Mouse (Mus musculus) heart, postnatal 14 days (tissue): ENCODE data around the gene Ksr1. TPM values are rescaled to one million over a fixed set of nuclear protein-coding genes. Genes with fewer than 3 reads are reported as not detected.
"Not testable (repeated sequence)": the region's sequence is repeated elsewhere in the genome, so short reads cannot be mapped to it uniquely, and the experiment has no call there.

Experiments used
- DNase-seq, 2 experiments: peaks; one replicate each; pipeline ENCODE4 v3.0.0; 2021 to 2022
- intact Hi-C: fragments of 180-260 bp; cut with DNase I; formaldehyde crosslinking; loops from one replicate; pipeline ENCODE4 v1.15.1; 2025
- total RNA-seq, 2 experiments: library from RNA; stranded (reverse); gene quantifications; 2 replicates each; pipeline ENCODE4 v1.2.3; 2021

Ksr1 gene
- total RNA-seq, 2 experiments from 2014 or later = 10.2 to 10.7 TPM

DNA sequence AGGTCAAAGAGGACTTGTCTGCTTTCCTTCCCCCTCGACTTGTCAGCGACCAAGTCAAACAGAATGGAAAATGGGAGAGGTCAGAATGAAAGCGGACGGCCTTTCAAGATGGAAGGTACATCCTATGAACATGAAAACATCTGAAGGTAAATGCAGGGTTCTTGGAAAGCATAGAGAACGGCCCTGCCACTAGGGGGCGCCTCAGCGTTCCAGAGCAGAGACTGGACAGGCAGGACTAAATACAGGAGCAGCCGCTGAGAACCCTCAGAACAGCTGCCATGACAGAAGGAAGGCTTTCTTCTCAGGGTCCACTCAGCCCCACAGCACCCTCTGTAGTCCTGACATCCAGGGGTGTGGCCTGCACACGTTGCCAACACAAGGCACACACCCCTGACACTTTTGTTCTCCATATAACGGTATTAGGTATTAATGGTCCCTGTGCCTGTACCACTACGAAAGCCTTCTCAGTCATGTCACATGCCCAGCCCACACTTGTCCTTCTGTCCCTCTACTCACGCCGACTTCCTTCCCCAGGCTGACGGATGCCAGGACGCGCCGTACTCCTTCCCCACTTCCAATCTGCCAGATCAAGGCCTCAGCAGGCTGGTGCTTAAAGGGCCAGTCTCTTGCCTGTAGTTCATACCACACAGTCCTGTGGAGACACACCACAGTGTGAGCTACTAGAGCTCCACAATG is 126.2 kb downstream of the Ksr1 start:
- intact Hi-C loops = loop anchor here (10.0 kb wide), 1 partner anchor 375 kb away; no protein-coding TSS in a partner anchor
- peak; percentile 59 to 66 for DNase-seq

DNA sequence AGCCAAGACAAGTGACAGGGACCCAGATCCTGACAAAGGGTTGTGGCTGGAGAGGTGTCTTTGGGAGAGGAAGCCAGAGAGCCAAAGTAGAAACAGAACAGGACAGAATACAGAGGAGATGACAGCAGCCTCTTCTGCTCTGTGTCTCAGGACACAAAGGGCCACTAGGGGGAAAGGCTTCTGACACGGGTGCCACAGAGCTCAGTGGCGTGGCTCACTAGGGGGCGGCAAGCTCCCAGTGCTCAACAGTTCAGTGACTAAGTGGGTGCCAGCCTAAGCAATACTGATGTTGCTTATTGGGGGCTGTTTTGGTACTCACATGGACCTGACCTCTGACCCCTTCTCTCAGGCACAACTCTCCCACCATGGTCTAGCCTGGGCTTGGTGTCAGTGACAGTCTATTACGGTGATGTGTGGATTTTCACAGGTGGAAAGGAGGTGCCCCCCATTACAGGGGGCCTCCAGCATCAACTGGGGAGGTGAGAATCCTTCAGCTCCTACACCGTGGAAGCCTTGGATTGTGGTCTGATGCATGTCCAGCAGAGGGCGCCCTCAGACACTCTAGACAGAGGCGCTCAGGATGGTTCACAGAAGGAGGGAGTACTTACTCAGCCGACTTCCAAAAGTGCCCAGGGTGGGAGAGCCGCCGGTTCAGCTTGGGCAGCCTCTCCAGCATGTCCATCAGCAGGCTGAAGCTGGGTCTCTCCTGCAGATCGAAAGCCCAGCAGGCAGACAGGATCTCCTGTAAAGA is 127.1 kb downstream of the Ksr1 start:
- intact Hi-C loops = no loop called here
- peak; percentile 82 to 88 for DNase-seq

DNA sequence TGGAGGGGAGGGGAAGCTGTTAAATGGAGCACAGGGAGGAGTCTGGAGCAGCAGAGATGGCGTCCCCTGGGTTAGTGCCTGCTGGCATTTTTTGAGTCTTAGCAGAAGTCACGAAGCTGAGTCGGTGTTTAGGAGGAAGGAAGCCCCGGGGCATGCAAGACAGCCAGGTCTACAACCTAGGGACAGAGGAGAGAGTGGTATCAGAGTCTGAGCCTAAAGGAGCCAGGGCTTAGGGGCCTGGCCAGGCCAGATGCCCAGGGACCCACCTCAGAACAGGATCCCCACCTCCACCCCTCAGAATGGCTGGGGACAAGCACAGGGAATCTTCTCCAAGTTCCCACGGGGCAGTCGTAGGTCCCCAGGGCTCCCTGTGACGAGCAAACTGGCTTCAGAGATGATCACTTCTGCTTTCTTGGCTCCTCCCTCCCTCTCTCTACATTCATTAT is 129.0 kb downstream of the Ksr1 start:
- intact Hi-C loops = no loop called here

DNA sequence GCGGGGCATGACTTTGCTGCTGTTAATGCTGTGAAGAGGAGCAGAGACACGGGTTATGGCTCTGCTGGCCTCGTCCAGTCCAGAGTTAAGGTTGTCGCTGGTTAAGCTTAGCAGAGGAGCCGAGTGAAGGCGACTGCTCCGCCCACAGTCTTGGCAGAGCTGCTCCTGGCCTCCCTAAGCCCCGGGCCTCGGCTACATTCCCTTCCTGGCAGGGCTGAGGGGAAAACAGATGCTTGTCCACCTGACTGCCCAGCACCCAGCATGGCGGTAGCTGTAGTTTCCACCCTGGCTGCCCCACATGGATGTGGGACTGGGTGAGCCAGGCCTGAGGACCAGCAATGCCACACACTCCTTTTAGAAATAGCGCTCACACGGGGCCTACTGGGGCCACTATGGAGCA is 130.0 kb downstream of the Ksr1 start:
- no peak for DNase-seq
- intact Hi-C loops = no loop called here

More for the DNA sequence above, 129.0 kb downstream of the Ksr1 start:
- DNase-seq = no peak

- no peak for DNase-seq
Observed at GRCm38 (mm10) chr11:79015660-79016215, 130.5 kb downstream of the Ksr1 start.

GRCm38 (mm10) chr11:79014602-79015325 is 131.4 kb downstream of the Ksr1 start:
- intact Hi-C loops = loop anchor here (2.0 kb wide), 1 partner anchor 30 kb away; the partner anchor contains the start of gene Lgals9
- DNase-seq = no peak

More at GRCm38 (mm10) chr11:79015660-79016215, 130.5 kb downstream of the Ksr1 start:
- intact Hi-C loops = loop anchor here (2.0 kb wide), 1 partner anchor 31 kb away; the partner anchor contains the start of gene Lgals9

DNA sequence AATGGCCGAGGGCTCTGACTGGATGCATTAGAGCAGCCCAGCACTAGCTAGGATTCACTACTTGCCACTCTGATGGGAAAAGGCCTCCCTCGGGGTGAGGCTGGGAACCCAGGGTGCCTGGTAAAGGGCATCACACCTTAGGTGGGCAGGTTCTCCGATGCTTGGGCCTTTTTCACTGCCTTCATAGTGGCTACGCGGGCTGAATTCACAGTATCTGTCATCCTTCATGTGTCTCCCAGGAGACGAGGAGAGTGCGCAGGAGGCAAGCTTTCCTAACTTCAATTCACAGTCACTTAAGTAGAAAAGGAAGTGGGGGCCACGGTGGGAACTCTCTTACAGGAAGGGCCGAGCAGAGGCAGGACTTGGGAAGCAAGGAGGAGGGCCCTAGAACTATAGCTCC is 132.4 kb downstream of the Ksr1 start:
- DNase-seq = no peak
- intact Hi-C loops = loop anchor here (2.0 kb wide), 2 partner anchors 29 to 47 kb away; partner anchors contain the start of gene Lgals9

DNA sequence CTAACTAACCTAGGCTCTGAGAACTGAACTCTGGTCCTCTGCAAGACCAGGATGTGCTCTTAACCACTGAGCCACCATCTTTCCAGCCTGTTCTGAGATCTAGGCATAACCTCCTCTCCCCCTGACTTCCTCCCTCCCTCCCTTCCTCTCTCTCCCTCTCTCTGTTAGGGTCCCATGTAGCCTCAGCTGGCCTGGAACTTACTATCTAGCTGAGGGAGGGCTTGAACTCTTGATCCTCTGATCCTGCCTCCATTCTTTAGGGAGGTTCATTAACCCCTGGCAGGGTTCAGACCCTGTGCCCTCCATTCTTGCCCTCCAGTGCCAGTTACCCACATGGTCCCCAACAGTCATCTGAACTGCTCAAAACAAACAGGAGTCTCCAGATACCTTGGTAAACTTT is 133.2 kb downstream of the Ksr1 start:
- intact Hi-C loops = loop anchor here (2.0 kb wide), 1 partner anchor 46 kb away; no protein-coding TSS in a partner anchor
- no peak for DNase-seq

DNA sequence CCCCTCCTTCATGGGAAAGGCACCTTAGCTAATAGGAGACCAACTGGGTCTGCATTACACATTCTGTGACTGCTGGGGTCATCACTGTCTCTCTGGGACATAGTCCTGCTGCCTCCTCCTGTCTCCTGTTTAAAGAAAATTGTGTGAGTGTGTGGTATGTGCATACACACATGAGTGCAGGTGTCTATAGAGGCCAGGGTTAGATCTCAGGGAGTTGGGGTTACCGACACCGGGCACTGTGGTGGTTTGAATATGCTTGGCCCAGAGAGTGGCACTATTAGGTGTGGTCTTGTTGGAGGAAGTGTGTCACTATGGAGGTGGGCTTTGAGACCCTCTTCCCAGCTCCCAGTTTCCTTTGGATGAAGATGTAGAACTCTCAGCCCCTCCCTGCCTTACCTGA is 133.7 kb downstream of the Ksr1 start:
- no peak for DNase-seq
- intact Hi-C loops = loop anchor here (2.0 kb wide), 1 partner anchor 46 kb away; no protein-coding TSS in a partner anchor

DNA sequence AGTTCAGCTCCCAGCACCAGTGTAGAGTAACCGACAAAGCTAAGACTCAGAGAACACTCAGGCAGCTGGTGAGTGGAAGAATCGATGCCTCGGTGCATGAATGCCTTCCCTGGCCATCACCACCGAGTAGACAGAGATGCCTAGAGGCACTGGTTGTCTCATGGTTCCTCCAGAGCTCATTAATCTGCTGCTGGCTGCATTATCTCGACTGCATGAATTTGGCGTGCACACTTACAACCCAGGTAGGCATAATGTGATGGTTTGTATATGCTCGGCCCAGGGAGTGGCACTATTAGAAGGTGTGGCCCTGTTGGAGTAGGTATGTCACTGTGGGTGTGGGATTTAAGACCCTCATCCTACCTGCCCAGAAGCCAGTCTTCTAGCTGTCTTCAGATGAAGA is 137.3 kb downstream of the Ksr1 start:
- DNase-seq = no peak
- intact Hi-C loops = no loop called here

DNA sequence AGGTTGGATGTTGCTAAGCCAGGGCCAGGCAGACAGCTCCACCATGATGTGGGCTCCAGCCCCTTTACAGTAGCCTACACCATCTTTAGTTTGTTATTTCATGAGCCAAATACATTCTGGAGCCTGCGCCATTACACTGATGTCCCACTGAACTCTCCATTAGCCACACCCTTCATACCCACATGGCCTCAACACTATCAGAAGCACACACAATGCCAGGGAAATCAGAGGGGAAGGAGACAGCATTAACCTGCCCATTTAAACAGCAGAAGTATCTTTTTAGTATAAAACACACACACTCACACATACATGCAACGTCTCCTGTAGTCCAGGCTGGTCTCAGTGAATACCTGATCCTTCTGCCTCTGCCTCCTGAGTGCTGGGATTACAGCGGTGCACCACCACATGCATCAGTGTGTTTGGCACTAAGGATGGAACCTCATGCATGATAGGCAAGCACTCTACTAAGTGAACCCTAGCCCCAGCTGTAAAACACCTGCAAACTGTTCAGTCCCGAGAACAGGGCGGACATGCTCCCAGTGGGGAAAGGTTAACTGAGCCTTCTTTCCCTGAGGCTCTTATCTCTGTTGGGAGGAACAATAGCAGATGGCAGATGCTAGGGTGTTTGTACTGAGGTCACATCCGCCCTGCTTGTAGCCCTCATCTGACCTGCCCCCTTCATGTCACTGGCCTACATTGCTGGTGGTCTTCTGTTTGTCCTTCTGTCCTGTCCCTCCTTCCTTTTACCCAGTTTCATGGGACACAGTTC is 138.0 kb downstream of the Ksr1 start:
- DNase-seq = no peak
- intact Hi-C loops = no loop called here

DNA sequence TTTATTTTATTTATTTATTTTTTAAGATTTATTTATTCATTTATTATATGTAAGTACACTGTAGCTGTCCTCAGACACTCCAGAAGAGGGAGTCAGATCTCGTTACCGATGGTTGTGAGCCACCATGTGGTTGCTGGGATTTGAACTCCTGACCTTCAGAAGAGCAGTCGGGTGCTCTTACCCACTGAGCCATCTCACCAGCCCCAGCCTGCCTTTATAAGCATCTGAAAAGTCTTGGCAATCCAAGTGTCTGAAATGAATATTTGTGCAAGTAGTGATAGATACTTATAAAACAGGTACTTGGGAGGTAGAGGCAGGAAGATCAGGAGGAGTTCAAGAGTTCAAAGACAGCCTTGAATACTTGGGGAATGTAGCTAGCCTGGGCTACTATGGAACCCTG is 138.9 kb downstream of the Ksr1 start:
- DNase-seq, intact Hi-C loops: not testable (repeated sequence)

- DNase-seq = no peak
- intact Hi-C loops = no loop called here
Observed at GRCm38 (mm10) chr11:79006417-79006816, 139.8 kb downstream of the Ksr1 start.

DNA sequence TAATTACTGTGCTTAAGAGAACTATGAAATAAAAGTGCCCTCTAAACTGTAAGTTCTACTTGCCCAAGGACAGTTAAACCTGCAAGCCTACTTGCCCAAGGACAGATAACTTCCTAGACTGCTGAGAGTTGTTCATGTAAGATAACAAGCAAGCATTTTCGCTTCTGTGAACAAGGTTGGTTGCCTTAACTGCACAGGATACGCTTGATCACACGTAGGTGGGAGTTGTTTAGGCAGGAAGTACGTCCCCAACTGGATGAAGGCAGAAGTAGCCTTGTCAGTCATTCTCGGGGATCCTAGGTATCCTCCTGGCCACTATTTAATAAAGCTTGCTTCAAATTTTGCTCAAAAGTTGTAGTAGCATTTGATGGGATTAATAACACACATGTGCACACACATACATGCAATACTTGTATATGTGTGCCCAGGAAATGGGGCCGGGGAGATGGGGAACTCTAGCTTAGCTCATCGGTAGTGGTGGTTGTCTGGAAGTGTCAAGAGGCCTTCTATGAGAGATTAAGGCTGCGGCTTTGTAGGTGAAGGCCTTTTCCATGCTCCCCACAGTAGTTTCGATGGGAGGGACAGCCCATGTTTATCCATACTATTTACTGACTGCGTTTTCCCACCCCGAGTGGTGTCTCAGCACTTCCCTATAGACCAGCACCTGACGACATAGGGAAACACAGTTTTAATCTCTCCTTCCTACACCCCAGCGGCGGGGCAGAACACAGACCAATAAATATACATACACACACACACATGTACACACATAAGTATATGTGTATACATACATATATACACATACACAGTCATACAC is 140.4 kb downstream of the Ksr1 start:
- no peak for DNase-seq
- intact Hi-C loops = no loop called here

- DNase-seq = no peak
- intact Hi-C loops = no loop called here
Observed at GRCm38 (mm10) chr11:79003769-79004638, 142.2 kb downstream of the Ksr1 start.

DNA sequence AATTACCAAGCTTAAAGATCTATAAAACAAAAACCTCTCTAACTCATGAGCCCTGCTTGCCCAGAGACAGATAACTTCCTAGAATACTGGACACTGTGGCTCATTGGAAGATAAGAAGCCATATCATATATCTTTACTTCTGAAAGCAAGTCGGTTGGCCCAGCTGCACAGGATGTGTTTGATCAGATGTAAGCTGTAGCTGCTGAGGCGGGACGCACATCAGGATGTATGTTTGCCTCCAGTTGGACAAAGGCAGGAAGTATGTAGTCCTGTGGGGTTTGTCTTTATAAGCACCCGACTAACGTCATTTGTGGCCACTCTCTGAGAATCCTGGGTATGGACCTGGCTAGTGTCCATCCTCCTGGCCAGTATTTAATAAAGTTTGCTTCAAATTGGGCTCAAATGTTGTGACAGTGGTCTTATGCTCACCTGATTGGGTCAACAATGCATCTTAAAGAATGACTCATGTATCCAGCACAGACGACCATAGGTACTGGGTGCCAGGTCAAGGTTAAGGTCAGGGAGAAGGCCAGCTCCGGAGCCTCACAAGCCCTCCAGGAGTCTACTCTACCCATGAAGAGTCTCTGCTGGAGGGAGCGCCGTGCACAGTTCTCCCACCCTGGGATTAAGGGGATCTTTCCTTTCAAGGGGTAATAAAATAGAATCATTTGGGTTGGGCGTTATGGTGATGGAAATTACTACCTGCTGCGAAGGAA is 143.0 kb downstream of the Ksr1 start:
- peak in 1 of 2 experiments; percentile 42 for DNase-seq
- intact Hi-C loops = no loop called here

DNA sequence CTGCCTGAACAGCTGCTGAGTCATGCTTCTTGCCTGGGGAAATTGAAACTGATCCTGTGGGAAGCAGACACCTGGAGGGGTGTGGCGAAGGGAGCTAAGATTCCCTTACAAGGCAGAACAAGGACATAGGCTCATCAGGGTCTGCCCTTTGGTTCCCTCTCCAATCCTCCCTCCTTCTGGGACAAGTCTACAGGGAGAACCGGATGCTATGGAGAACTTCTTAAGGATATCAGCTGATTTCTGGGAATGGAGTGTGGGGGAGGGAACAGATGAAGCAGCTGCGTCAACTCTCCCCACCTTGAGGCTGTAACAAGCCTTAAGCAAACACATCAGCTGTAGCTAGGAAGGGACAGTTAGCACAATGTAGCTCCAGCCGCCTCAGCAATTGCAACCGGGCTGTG is 143.7 kb downstream of the Ksr1 start:
- DNase-seq = no peak
- intact Hi-C loops = no loop called here
